Mouse (Mus musculus) megakaryocyte, embryonic 14.5 days (primary cell): ENCODE measurements at regions not wholly inside any gene's neighbourhood (a gene's known extent, or its start where the extent isn't known, plus 50 kb on each side); places are given as distances from the start of the nearest gene placed in this dataset.

Experiments used
- H3K27me3 ChIP-seq: replicated peaks from 2 replicates; pipeline ENCODE3; 2012; ENCODE audit warnings: inconsistent platforms
- H3K36me3 ChIP-seq: replicated peaks from 2 replicates; pipeline ENCODE3; 2012; ENCODE audit warnings: low read length, inconsistent platforms, mixed read lengths
- H3K4me1 ChIP-seq: 2 replicates; pipeline ENCODE4 v1.6.1; 2012; ENCODE audit warnings: inconsistent platforms
- H3K4me3 ChIP-seq: replicated peaks from 2 replicates; pipeline ENCODE3; 2012; ENCODE audit warnings: moderate library complexity, mild to moderate bottlenecking, inconsistent platforms
- H3K9me3 ChIP-seq: 2 replicates; pipeline ENCODE4 v1.6.1; 2012; ENCODE audit warnings: inconsistent platforms
- FLI1 ChIP-seq: IDR thresholded peaks from 2 replicates; pipeline ENCODE4 v1.6.1; 2012; ENCODE audit warnings: low read length, inconsistent platforms, mixed read lengths
- GATA1 ChIP-seq: IDR thresholded peaks from 3 replicates; pipeline ENCODE4 v1.6.1; 2012; ENCODE audit warnings: mixed read lengths, low read length, inconsistent platforms, borderline replicate concordance

DNA sequence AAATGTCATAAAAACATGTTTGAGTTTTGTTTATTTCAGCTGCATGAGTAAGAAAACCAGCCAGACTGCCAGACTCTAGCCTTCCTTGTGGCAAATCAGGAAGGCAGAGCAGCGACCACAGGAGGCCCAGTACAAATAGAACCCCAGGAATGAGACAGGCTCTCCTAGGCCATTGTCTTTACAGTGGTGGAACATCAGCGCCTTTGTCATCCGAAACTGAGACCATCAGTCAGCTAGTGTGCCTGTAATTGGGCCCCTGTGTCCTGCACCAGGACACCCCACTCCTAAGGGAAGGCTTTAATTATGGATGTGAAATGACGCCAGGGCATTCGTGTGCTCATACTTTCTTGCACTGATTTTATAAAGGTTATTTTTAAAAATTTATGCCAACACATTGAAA lies 353.4 kb downstream of the Med10 start:
- no peaks in the 10 kb centered on the region for H3K36me3 ChIP-seq
- H3K4me3 ChIP-seq = no peak overlapping the region
- no peaks in the 10 kb centered on the region for H3K27me3 ChIP-seq
- TF ChIP-seq GATA1 (no peak), FLI1 (no peak)
- no peaks in the 10 kb centered on the region for H3K4me1 ChIP-seq
- H3K9me3 ChIP-seq = peaks cover 66% of the 10 kb centered on the region

DNA sequence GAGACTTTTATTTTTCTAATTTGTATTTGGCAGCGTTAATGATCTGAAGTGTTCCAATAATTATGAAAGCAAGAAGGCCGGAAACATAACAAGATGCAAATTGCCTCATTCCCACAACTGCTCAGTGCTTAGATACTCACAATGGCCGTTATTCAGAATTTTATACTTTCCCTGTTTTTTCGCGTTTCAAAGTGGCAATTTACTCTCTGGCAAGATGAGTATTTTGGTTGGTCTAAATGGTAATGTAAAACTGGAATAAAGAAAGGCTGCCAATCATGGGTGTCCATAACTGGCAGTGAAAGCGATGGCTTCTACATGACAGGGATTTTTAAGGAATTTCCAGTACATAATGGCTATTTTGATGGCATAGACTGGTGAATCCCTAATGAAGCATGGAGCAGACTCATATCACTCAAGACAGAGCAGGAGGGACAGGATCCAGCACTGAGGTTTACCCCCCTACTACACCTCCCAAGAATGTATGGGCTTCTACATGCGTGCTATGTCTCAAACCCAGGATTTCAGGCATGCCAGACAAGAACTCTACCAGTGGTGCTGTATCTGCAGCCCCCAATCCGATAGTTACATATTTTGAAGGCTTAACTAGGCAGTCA lies 354.9 kb downstream of the Med10 start:
- peaks cover 63% of the 10 kb centered on the region for H3K9me3 ChIP-seq
- TF ChIP-seq FLI1 = no peak
- TF ChIP-seq GATA1 = no peak

DNA sequence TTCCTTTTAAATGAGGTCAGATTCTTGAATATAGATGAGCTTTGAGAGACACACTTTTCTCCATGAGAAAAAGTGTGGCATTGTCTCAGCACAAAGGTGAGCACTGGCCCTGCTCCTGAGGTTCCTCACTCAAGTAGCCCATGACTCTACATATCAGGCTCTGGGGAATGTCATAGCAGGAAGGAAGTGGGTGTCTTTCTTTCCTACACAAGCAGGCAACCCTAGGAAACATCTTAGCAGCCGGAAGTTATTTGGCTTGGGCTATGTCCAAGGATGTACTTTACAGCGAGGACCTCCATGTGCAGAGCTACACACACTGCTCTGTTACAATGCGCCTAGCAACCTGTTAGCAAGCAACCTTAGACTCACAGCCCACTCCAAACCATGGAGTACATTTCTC lies 356.9 kb downstream of the Med10 start:
- H3K27me3 ChIP-seq = no peaks in the 10 kb centered on the region
- H3K36me3 ChIP-seq = no peaks in the 10 kb centered on the region
- H3K9me3 ChIP-seq = peaks cover 57% of the 10 kb centered on the region
- TF ChIP-seq FLI1 (no peak), GATA1 (no peak)
- no peak overlapping the region for H3K4me3 ChIP-seq
- no peaks in the 10 kb centered on the region for H3K4me1 ChIP-seq

More for the DNA sequence above, 354.9 kb downstream of the Med10 start:
- Histone ChIP-seq H3K4me1 (no peaks in the 10 kb centered on the region), H3K36me3 (no peaks in the 10 kb centered on the region), H3K4me3 (no peak overlapping the region), H3K27me3 (no peaks in the 10 kb centered on the region)

DNA sequence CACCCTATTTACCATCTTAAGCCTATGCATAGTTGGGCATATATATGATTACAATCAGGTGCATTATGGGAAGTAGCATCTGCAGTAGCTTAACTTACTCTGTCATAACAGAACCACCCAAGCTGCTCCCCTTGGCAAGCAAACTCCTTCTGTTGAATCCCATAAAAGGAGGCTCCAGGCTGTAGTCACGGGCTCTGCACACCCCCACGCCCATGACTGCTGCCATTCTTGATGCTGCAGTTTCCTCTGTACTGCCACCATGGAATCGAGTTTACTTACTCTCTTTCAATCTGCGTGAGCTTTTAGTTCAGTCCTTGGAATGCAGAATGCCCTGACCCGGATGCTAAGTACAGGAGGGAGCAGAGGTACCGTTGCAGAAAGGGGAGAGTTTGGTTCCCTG lies 357.4 kb downstream of the Med10 start:
- H3K4me1 ChIP-seq = no peaks in the 10 kb centered on the region
- no peak overlapping the region for H3K4me3 ChIP-seq
- TF ChIP-seq FLI1 = no peak
- no peak for TF ChIP-seq GATA1
- peaks cover 55% of the 10 kb centered on the region for H3K9me3 ChIP-seq
- H3K36me3 ChIP-seq = no peaks in the 10 kb centered on the region
- H3K27me3 ChIP-seq = no peaks in the 10 kb centered on the region

DNA sequence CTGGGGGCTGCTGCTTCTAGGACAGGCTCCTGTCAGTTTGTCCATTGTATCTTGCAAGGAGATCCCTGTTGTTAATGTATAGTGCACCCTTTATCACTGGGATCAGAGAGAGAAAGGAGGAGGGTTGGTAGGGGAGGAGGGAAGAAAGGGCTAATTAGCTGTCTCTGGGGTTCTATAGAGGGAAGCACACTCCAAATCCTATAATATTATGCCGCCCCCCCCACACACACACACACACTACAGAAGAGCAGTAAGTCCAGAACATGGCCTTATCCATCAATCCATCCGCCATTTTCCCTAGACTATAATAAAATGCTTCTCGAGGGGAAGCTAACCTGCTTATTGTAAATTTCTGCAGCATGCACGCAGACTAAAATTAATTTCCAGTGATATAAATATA lies 359.9 kb downstream of the Med10 start:
- peaks cover 68% of the 10 kb centered on the region for H3K9me3 ChIP-seq

DNA sequence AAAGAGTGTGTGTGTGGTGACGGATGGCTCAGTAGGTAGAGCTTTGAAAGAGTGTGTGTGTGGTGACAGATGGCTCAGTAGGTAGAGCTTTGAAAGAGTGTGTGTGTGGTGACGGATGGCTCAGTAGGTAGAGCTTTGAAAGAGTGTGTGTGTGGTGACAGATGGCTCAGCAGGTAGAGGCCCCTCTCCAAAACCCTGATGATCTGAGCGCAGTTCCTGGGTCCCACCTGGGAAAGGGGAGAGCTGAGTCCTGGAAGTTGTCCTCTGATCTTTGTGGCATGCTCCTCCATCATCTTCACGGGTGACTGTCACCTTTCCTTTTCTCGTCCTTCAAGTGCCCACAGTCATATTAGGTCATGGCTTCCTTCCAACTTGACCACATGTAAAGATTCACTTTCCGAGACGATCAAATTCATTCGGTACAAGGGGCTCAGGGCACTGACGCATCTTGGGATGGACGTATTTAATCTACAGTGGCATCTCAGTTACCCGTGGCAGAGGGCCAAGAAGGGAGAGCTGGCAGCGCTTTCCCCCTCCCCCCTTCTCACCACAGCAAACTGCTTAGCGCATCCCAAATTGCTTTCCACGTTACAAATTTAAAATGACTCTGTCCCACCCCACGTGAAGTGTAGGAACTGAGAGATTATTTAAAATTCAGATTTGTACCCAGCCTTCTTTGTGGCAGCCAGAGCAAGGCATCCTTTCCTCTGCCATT lies 363.5 kb downstream of the Med10 start:
- H3K36me3 ChIP-seq = no peaks in the 10 kb centered on the region
- TF ChIP-seq GATA1 (no peak), FLI1 (no peak)
- no peak overlapping the region for H3K4me3 ChIP-seq
- no peaks in the 10 kb centered on the region for H3K27me3 ChIP-seq
- H3K4me1 ChIP-seq = no peaks in the 10 kb centered on the region
- peaks cover 63% of the 10 kb centered on the region for H3K9me3 ChIP-seq

More for the DNA sequence above, 359.9 kb downstream of the Med10 start:
- Histone ChIP-seq H3K4me3 (no peak overlapping the region), H3K4me1 (no peaks in the 10 kb centered on the region), H3K36me3 (no peaks in the 10 kb centered on the region), H3K27me3 (no peaks in the 10 kb centered on the region)
- TF ChIP-seq FLI1 = no peak
- TF ChIP-seq GATA1 = no peak

DNA sequence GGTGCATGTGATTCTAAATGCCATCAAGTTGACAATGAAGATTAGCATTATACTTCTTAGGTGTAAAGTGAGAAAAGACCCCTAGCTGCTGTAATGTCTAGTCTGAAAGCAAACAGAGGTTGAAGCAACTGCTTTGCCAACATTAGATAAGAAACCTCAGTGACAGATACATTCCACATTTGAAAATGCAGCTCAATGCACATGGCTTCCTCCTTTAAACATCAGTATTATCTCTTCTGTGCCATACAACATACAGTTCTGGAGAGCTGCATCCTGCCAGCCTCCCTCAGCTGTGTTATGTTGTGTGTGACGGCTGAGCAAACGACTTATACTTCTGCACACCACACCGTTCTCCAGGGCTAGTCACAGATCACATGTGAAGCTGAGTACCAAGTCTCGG lies 365.6 kb downstream of the Med10 start:
- no peaks in the 10 kb centered on the region for H3K36me3 ChIP-seq
- TF ChIP-seq GATA1 (no peak), FLI1 (no peak)

DNA sequence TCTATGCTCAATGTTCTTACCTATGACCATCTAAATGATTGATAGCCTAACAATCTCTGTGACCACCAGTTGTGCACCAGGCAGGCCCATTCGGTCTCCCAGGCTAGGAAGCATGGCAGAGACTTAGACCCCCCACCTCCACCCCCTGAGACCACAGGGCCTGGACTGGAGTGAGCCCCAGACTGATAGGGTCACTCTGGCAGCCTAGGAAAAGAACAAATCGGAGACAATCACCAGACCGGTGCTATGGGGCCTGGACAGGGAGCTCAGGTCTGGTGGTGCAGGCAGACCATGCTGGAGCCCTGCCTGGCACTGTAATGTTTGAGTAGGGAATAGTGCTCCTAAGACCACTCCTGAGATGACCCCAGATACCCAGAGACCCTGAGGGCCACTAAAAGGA lies 366.7 kb downstream of the Med10 start:
- no peaks in the 10 kb centered on the region for H3K36me3 ChIP-seq
- H3K9me3 ChIP-seq = peaks cover 67% of the 10 kb centered on the region
- H3K27me3 ChIP-seq = no peaks in the 10 kb centered on the region
- no peaks in the 10 kb centered on the region for H3K4me1 ChIP-seq
- no peak for TF ChIP-seq GATA1
- no peak for TF ChIP-seq FLI1
- peak overlapping the region; percentile 54 for H3K4me3 ChIP-seq

More for the DNA sequence above, 365.6 kb downstream of the Med10 start:
- no peak overlapping the region for H3K4me3 ChIP-seq
- H3K4me1 ChIP-seq = no peaks in the 10 kb centered on the region
- H3K27me3 ChIP-seq = no peaks in the 10 kb centered on the region
- H3K9me3 ChIP-seq = peaks cover 61% of the 10 kb centered on the region

DNA sequence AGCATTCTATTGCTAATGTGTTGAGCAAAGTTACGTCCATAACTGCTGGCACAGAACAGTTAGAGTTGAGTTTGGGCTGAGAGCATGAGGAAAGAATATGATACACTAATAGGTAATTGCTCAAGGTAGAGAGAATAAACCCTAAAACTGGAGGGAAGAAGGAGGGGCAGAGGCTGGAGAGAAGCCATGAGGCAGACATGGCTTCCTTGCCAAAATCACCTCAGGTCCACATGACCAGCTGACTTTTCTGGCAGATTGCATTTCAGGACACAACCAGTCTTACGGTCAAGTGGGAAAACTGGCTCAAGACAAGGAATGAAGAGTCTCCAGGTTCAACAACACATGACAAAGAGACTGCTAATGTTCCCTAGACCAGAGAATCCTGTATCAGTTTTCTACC lies 374.9 kb downstream of the Med10 start:
- no peaks in the 10 kb centered on the region for H3K4me1 ChIP-seq
- H3K36me3 ChIP-seq = no peaks in the 10 kb centered on the region
- TF ChIP-seq GATA1 (no peak), FLI1 (no peak)
- H3K27me3 ChIP-seq = no peaks in the 10 kb centered on the region
- no peak overlapping the region for H3K4me3 ChIP-seq
- peaks cover 51% of the 10 kb centered on the region for H3K9me3 ChIP-seq

DNA sequence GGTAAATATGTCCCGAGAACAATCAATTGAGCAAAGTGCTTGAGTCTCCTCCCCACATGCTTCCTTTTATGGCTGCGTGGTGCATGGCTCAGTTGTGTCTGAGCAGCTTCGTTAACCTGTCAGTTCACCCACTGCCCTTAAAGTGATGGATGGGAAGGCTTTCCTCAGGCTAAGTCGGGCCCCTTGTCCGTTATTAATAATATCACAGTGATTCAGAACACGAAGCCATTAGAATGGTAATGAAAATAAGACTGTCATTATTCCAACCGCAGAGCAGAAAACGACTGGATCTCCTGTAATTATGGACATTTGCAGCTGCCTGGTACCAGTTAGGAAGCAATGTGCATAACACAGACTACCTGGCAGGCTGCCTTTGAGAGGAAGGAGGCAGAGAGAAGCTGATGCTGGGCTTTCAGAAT lies 375.9 kb downstream of the Med10 start:
- Histone ChIP-seq H3K4me3 (no peak overlapping the region), H3K4me1 (no peaks in the 10 kb centered on the region), H3K27me3 (no peaks in the 10 kb centered on the region), H3K9me3 (peaks cover 50% of the 10 kb centered on the region), H3K36me3 (no peaks in the 10 kb centered on the region)
- TF ChIP-seq GATA1 (no peak), FLI1 (no peak)

DNA sequence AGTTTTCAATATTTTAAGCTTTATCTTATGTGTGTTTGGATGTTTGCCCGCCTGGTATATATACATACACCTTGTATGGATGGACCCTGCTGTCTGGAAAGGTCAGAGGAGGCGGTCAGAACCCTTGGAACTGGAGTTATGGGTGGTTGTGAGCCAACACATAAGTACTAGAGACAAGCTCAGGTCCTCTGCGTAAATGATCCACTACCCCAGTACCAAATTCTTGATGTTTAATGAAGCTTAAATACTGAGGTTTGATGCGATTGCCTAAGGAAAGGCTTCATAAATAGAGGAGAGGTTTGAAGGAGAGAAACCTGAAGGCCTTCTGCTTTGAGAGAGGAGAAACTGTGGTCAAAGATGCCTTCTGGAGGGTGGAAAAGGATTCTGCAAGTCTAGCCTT lies 388.8 kb downstream of the Med10 start:
- Histone ChIP-seq H3K27me3 (no peaks in the 10 kb centered on the region), H3K4me3 (no peak overlapping the region), H3K9me3 (peaks cover 45% of the 10 kb centered on the region), H3K36me3 (no peaks in the 10 kb centered on the region), H3K4me1 (no peaks in the 10 kb centered on the region)
- TF ChIP-seq GATA1 (no peak), FLI1 (no peak)
